Mouse (Mus musculus) MEL (cell line): ENCODE data around the gene Kpnb1. TPM values are rescaled to one million over a fixed set of nuclear protein-coding genes. Genes with fewer than 3 reads are reported as not detected.

ENCODE experiments used
- DNase-seq: peaks from one replicate; pipeline ENCODE4 v3.0.0; 2011; ENCODE audit warnings: low read depth, low spot score
- H3K27ac ChIP-seq: 2 replicates; pipeline ENCODE4 v1.5.1; 2012; ENCODE audit warnings: low read depth, mild to moderate bottlenecking, control low read depth, low read length, moderate library complexity; ENCODE audit not compliant: control insufficient read depth
- H3K27me3 ChIP-seq, 2 experiments: fragments of 150-350 bp in 1 of 2; sonication (generic) in 1 of 2; 2 replicates each; pipeline ENCODE4 v1.6.1; 2012; ENCODE audit warnings: low read length in 2 of 2, mild to moderate bottlenecking in 2 of 2, improper control_type of control experiment in 1 of 2, moderate library complexity in 1 of 2; ENCODE audit not compliant: insufficient read depth in 2 of 2, control insufficient read depth in 1 of 2
- H3K36me3 ChIP-seq, 2 experiments: 2 replicates each; pipeline ENCODE4 v1.6.1; 2012 to 2014; ENCODE audit warnings: low read length in 2 of 2, improper control_type of control experiment in 1 of 2, inconsistent platforms in 1 of 2, mild to moderate bottlenecking in 1 of 2; ENCODE audit not compliant: insufficient read depth in 2 of 2, control insufficient read depth in 1 of 2
- H3K4me1 ChIP-seq, 2 experiments: fragments of 150-350 bp in 1 of 2; sonication (generic) in 1 of 2; 2 replicates each; pipeline ENCODE4 v1.6.1; 2012; ENCODE audit warnings: low read length in 2 of 2, improper control_type of control experiment in 1 of 2, mild to moderate bottlenecking in 1 of 2; ENCODE audit not compliant: insufficient read depth in 2 of 2, control insufficient read depth in 1 of 2
- H3K4me3 ChIP-seq, 2 experiments: fragments of 150-350 bp in 1 of 2; sonication (generic) in 1 of 2; 2 replicates each; pipeline ENCODE4 v1.5.1; 2012; ENCODE audit warnings: low read depth in 2 of 2, low read length in 2 of 2, mild to moderate bottlenecking in 2 of 2, moderate library complexity in 2 of 2, control low read depth in 1 of 2, improper control_type of control experiment in 1 of 2; ENCODE audit not compliant: control insufficient read depth in 1 of 2, insufficient read depth in 1 of 2
- H3K79me2 ChIP-seq: 2 replicates; pipeline ENCODE4 v1.6.1; 2012; ENCODE audit warnings: mild to moderate bottlenecking, low read length, moderate library complexity; ENCODE audit not compliant: control insufficient read depth, poor library complexity, insufficient read depth
- H3K9ac ChIP-seq: 2 replicates; pipeline ENCODE4 v1.6.1; 2012; ENCODE audit warnings: low read depth, mild to moderate bottlenecking, control low read depth, low read length, moderate library complexity; ENCODE audit not compliant: control insufficient read depth, poor library complexity, severe bottlenecking
- H3K9me3 ChIP-seq: fragments of 150-350 bp; sonication (generic); replicated peaks from 2 replicates; pipeline ENCODE4 v1.6.1; 2012; ENCODE audit warnings: mild to moderate bottlenecking, low read length, improper control_type of control experiment, moderate library complexity; ENCODE audit not compliant: insufficient read depth
- BHLHE40 ChIP-seq: IDR thresholded peaks from 2 replicates; pipeline ENCODE4 v1.6.1; 2012; ENCODE audit warnings: low read depth, mild to moderate bottlenecking, inconsistent platforms, low read length, improper control_type of control experiment, borderline replicate concordance
- CHD2 ChIP-seq: IDR thresholded peaks from 2 replicates; pipeline ENCODE4 v1.6.1; 2011; ENCODE audit warnings: low read length, improper control_type of control experiment
- CTCF ChIP-seq, 3 experiments: IDR thresholded peaks in 2 of 3; conservative IDR thresholded peaks in 1 of 3; 2 replicates each; pipeline ENCODE4 v1.5.1; 2011 to 2012; ENCODE audit warnings: low read length in 3 of 3, low read depth in 2 of 3, mild to moderate bottlenecking in 2 of 3, improper control_type of control experiment in 1 of 3, inconsistent platforms in 1 of 3, mixed read lengths in 1 of 3, moderate library complexity in 1 of 3; ENCODE audit not compliant: control insufficient read depth in 1 of 3, insufficient read depth in 1 of 3, poor library complexity in 1 of 3, severe bottlenecking in 1 of 3
- ELF1 ChIP-seq: IDR thresholded peaks from 2 replicates; pipeline ENCODE4 v1.6.1; 2014; ENCODE audit warnings: low read depth, mild to moderate bottlenecking, inconsistent platforms, low read length, improper control_type of control experiment, moderate library complexity
- EP300 ChIP-seq, 2 experiments: IDR thresholded peaks; 2 replicates each; pipeline ENCODE4 v1.6.1; 2011; ENCODE audit warnings: improper control_type of control experiment in 2 of 2, low read length in 2 of 2, low read depth in 1 of 2, mild to moderate bottlenecking in 1 of 2
- ETS1 ChIP-seq: IDR thresholded peaks from 2 replicates; pipeline ENCODE4 v1.6.1; 2012; ENCODE audit warnings: low read depth, mild to moderate bottlenecking, inconsistent platforms, low read length, improper control_type of control experiment, moderate library complexity
- GATA1 ChIP-seq: IDR thresholded peaks from 2 replicates; pipeline ENCODE4 v1.6.1; 2011; ENCODE audit warnings: low read depth, low read length, improper control_type of control experiment
- HCFC1 ChIP-seq: IDR thresholded peaks from 2 replicates; pipeline ENCODE4 v1.6.1; 2012; ENCODE audit warnings: low read depth, mild to moderate bottlenecking, inconsistent platforms, low read length, improper control_type of control experiment, moderate library complexity
- JUND ChIP-seq: IDR thresholded peaks from 2 replicates; pipeline ENCODE4 v1.6.1; 2011; ENCODE audit warnings: low read depth, mild to moderate bottlenecking, improper control_type of control experiment, low read length
- MAFK ChIP-seq: IDR thresholded peaks from 2 replicates; pipeline ENCODE4 v1.6.1; 2011; ENCODE audit warnings: low read depth, mild to moderate bottlenecking, low read length, improper control_type of control experiment, borderline replicate concordance
- MAX ChIP-seq: IDR thresholded peaks from 2 replicates; pipeline ENCODE4 v1.6.1; 2011; ENCODE audit warnings: low read length, improper control_type of control experiment
- MAZ ChIP-seq: IDR thresholded peaks from 2 replicates; pipeline ENCODE4 v1.6.1; 2012; ENCODE audit warnings: low read depth, mild to moderate bottlenecking, inconsistent platforms, low read length, improper control_type of control experiment
- MXI1 ChIP-seq: IDR thresholded peaks from 2 replicates; pipeline ENCODE4 v1.6.1; 2011; ENCODE audit warnings: mild to moderate bottlenecking, low read depth, low read length, improper control_type of control experiment
- MYC ChIP-seq: IDR thresholded peaks from 2 replicates; pipeline ENCODE4 v1.6.1; 2011; ENCODE audit warnings: low read depth, mild to moderate bottlenecking, low read length, improper control_type of control experiment, moderate library complexity
- NELFE ChIP-seq: IDR thresholded peaks from 2 replicates; pipeline ENCODE4 v1.6.1; 2011; ENCODE audit warnings: low read depth, low read length, improper control_type of control experiment
- POLR2A ChIP-seq, 2 experiments: IDR thresholded peaks; 2 replicates each; pipeline ENCODE4 v1.6.1; 2011 to 2012; ENCODE audit warnings: low read length in 2 of 2, mild to moderate bottlenecking in 2 of 2, control low read depth in 1 of 2, improper control_type of control experiment in 1 of 2, low read depth in 1 of 2, moderate library complexity in 1 of 2; ENCODE audit not compliant: control insufficient read depth in 1 of 2, insufficient read depth in 1 of 2, poor library complexity in 1 of 2
- POLR2AphosphoS2 ChIP-seq: IDR thresholded peaks from 2 replicates; pipeline ENCODE4 v1.6.1; 2011; ENCODE audit warnings: low read length, improper control_type of control experiment
- RAD21 ChIP-seq: IDR thresholded peaks from 2 replicates; pipeline ENCODE4 v1.6.1; 2011; ENCODE audit warnings: mild to moderate bottlenecking, low read depth, low read length, improper control_type of control experiment
- RCOR1 ChIP-seq: IDR thresholded peaks from 2 replicates; pipeline ENCODE4 v1.6.1; 2012; ENCODE audit warnings: low read depth, mild to moderate bottlenecking, inconsistent platforms, low read length, improper control_type of control experiment
- SIN3A ChIP-seq: IDR thresholded peaks from 2 replicates; pipeline ENCODE4 v1.6.1; 2012; ENCODE audit warnings: low read length, improper control_type of control experiment, inconsistent platforms
- SMC3 ChIP-seq: IDR thresholded peaks from 2 replicates; pipeline ENCODE4 v1.6.1; 2011; ENCODE audit warnings: low read depth, low read length, improper control_type of control experiment
- TAL1 ChIP-seq: IDR thresholded peaks from 2 replicates; pipeline ENCODE4 v1.6.1; 2012; ENCODE audit warnings: mild to moderate bottlenecking, inconsistent platforms, low read length, moderate library complexity, mixed read lengths
- TCF12 ChIP-seq: IDR thresholded peaks from 2 replicates; pipeline ENCODE4 v1.6.1; 2014; ENCODE audit warnings: low read depth, mild to moderate bottlenecking, inconsistent platforms, low read length, improper control_type of control experiment, moderate library complexity
- USF1 ChIP-seq: IDR thresholded peaks from 2 replicates; pipeline ENCODE4 v1.6.1; 2014; ENCODE audit warnings: low read depth, mild to moderate bottlenecking, inconsistent platforms, low read length, improper control_type of control experiment, moderate library complexity
- ZC3H11A ChIP-seq: IDR thresholded peaks from 2 replicates; pipeline ENCODE4 v1.6.1; 2012; ENCODE audit warnings: low read depth, mild to moderate bottlenecking, inconsistent platforms, low read length, improper control_type of control experiment
- ZKSCAN1 ChIP-seq: IDR thresholded peaks from 2 replicates; pipeline ENCODE4 v1.6.1; 2012; ENCODE audit warnings: low read depth, mild to moderate bottlenecking, inconsistent platforms, low read length, improper control_type of control experiment, moderate library complexity
- ZNF384 ChIP-seq: IDR thresholded peaks from 2 replicates; pipeline ENCODE4 v1.6.1; 2012; ENCODE audit warnings: low read depth, mild to moderate bottlenecking, inconsistent platforms, low read length, improper control_type of control experiment
- polyA plus RNA-seq, 2 experiments: library from polyadenylated mRNA; stranded (reverse) in 1 of 2; unstranded in 1 of 2; fragments of >175 nt in 1 of 2; fragments of >200 nt in 1 of 2; gene quantifications; 2 replicates each; pipeline versions ENCODE4 v1.2.1 to v1.2.4; 2012; ENCODE audit warnings: low replicate concordance in 2 of 2, low read depth in 1 of 2; ENCODE audit not compliant: insufficient read length in 2 of 2, insufficient read depth in 1 of 2, missing spikeins in 1 of 2
- total RNA-seq: library from RNA; depleted of rRNA; stranded (reverse); fragments of 300-350 nt; gene quantifications from 2 replicates; pipeline ENCODE4 v1.2.3, GENCODE M21; 2012

The Kpnb1 gene
- total and polyA plus RNA-seq, 3 experiments = 237 to 463 (median 275) TPM

- H3K4me1 ChIP-seq = peaks cover 5 to 17% of the 10 kb centered on the region in 2 experiments; a peak in 2 of 4 replicates
- H3K36me3 ChIP-seq = peaks cover 2 to 4% of the 10 kb centered on the region in 2 experiments; a peak in 2 of 4 replicates
- H3K4me3 ChIP-seq = no peak overlapping the region
- H3K27ac ChIP-seq = no peak overlapping the region
- TF ChIP-seq RAD21 (peak; percentile 73), NELFE (peak; percentile 2; the same call in 1 of the 2 replicates), BHLHE40 (0 out of 2 replicates have a peak, but pooled peaks have one; percentile 29), ETS1 (no peak), MAZ (0 out of 2 replicates have a peak, but pooled peaks have one; percentile 62), MXI1 (0 out of 2 replicates have a peak, but pooled peaks have one; percentile 22), RCOR1 (0 out of 2 replicates have a peak, but pooled peaks have one; percentile 33), TAL1 (no peak), CTCF (IDR thresholded peaks at IDR 0.05 in 2 of 3, conservative IDR thresholded peaks at IDR 0.05 in 1 of 3; ENCODE audit: control insufficient read depth in 1 of 3, insufficient read depth in 1 of 3, low read depth in 2 of 3, low read length in 3 of 3, poor library complexity in 1 of 3, severe bottlenecking in 1 of 3) (peak; percentile 95 to 99 (median 98)), POLR2A (IDR thresholded peaks at IDR 0.05; ENCODE audit: control insufficient read depth in 1 of 2, insufficient read depth in 1 of 2, low read depth in 1 of 2, low read length in 2 of 2, poor library complexity in 1 of 2) (no peak), ZC3H11A (peak; percentile 75), SIN3A (peak; percentile 52), JUND (0 out of 2 replicates have a peak, but pooled peaks have one; percentile 38), SMC3 (peak; percentile 93)
- H3K9ac ChIP-seq = no peak overlapping the region
- H3K79me2 ChIP-seq = peaks cover 7% of the 10 kb centered on the region; the same call in 1 of the 2 replicates
- peak; percentile 83 for DNase-seq
- no peaks in the 10 kb centered on the region for H3K9me3 ChIP-seq
- no peaks in the 10 kb centered on the region for H3K27me3 ChIP-seq
These were observed 41.0 kb downstream of the Kpnb1 start for GRCm38 (mm10) chr11:97146724-97147123.

- H3K9me3 ChIP-seq = no peaks in the 10 kb centered on the region
- H3K4me1 ChIP-seq = peaks cover 5 to 16% of the 10 kb centered on the region in 2 experiments; a peak in 2 of 4 replicates
- H3K27ac ChIP-seq = no peak overlapping the region
- no peak for TF ChIP-seq SMC3
- no peak for TF ChIP-seq ZKSCAN1
- TF ChIP-seq ZNF384 = no peak
- no peak for TF ChIP-seq BHLHE40
- TF ChIP-seq ELF1 = no peak
- TF ChIP-seq MYC = no peak
- no peak for TF ChIP-seq RAD21
- no peak for TF ChIP-seq HCFC1
- no peak for TF ChIP-seq GATA1
- no peak for TF ChIP-seq USF1
- TF ChIP-seq EP300 (IDR thresholded peaks at IDR 0.05; ENCODE audit: low read depth in 1 of 2, low read length in 2 of 2) = no peak
- no peak for TF ChIP-seq MAFK
- TF ChIP-seq TCF12 = no peak
- TF ChIP-seq CHD2 = no peak
- TF ChIP-seq MAX = no peak
- no peak for TF ChIP-seq POLR2AphosphoS2
- peaks cover 2 to 3% of the 10 kb centered on the region in 2 experiments; a peak in 1 of 4 replicates for H3K36me3 ChIP-seq
- H3K79me2 ChIP-seq = peaks cover 7% of the 10 kb centered on the region; the same call in 1 of the 2 replicates
- H3K9ac ChIP-seq = no peak overlapping the region
- no peaks in the 10 kb centered on the region for H3K27me3 ChIP-seq
- no peak for DNase-seq
- no peak overlapping the region for H3K4me3 ChIP-seq
These were observed 41.7 kb downstream of the Kpnb1 start for GRCm38 (mm10) chr11:97145951-97146350.
